Mouse (Mus musculus): ENCODE data around the gene Prf1.

GRCm38 (mm10) chr10:61346374-61346773 lies 48.7 kb downstream of the Prf1 start:
- TF ChIP-seq CTCF (IDR thresholded peaks at IDR 0.05) (no peak), POLR2A (IDR thresholded peaks at IDR 0.05; ENCODE audit: insufficient read depth, low read depth, low read length) (no peak)

Data from heart, adult 2 months (tissue).